Mouse (Mus musculus) MEL (cell line): ENCODE results near the gene Tssk6.

ENCODE experiments used
- CHD1 ChIP-seq: IDR thresholded peaks from 2 replicates; pipeline ENCODE4 v1.6.1; 2012; ENCODE audit warnings: low read depth, mild to moderate bottlenecking, inconsistent platforms, low read length, improper control_type of control experiment
- CTCF ChIP-seq, 3 experiments: IDR thresholded peaks in 2 of 3; conservative IDR thresholded peaks in 1 of 3; 2 replicates each; pipeline ENCODE4 v1.5.1; 2011 to 2012; ENCODE audit warnings: low read length in 3 of 3, low read depth in 2 of 3, mild to moderate bottlenecking in 2 of 3, improper control_type of control experiment in 1 of 3, inconsistent platforms in 1 of 3, mixed read lengths in 1 of 3, moderate library complexity in 1 of 3; ENCODE audit not compliant: control insufficient read depth in 1 of 3, insufficient read depth in 1 of 3, poor library complexity in 1 of 3, severe bottlenecking in 1 of 3
- E2F4 ChIP-seq: IDR thresholded peaks from 2 replicates; pipeline ENCODE4 v1.6.1; 2011; ENCODE audit warnings: low read depth, low read length, improper control_type of control experiment, borderline replicate concordance
- EP300 ChIP-seq, 2 experiments: IDR thresholded peaks; 2 replicates each; pipeline ENCODE4 v1.6.1; 2011; ENCODE audit warnings: improper control_type of control experiment in 2 of 2, low read length in 2 of 2, low read depth in 1 of 2, mild to moderate bottlenecking in 1 of 2
- GATA1 ChIP-seq: IDR thresholded peaks from 2 replicates; pipeline ENCODE4 v1.6.1; 2011; ENCODE audit warnings: low read depth, low read length, improper control_type of control experiment
- HCFC1 ChIP-seq: IDR thresholded peaks from 2 replicates; pipeline ENCODE4 v1.6.1; 2012; ENCODE audit warnings: low read depth, mild to moderate bottlenecking, inconsistent platforms, low read length, improper control_type of control experiment, moderate library complexity
- NRF1 ChIP-seq: IDR thresholded peaks from 2 replicates; pipeline ENCODE4 v1.6.1; 2014; ENCODE audit warnings: low read depth, mild to moderate bottlenecking, inconsistent platforms, low read length, improper control_type of control experiment, moderate library complexity; ENCODE audit not compliant: poor library complexity, insufficient read depth, severe bottlenecking
- POLR2A ChIP-seq, 2 experiments: IDR thresholded peaks; 2 replicates each; pipeline ENCODE4 v1.6.1; 2011 to 2012; ENCODE audit warnings: low read length in 2 of 2, mild to moderate bottlenecking in 2 of 2, control low read depth in 1 of 2, improper control_type of control experiment in 1 of 2, low read depth in 1 of 2, moderate library complexity in 1 of 2; ENCODE audit not compliant: control insufficient read depth in 1 of 2, insufficient read depth in 1 of 2, poor library complexity in 1 of 2
- POLR2AphosphoS5 ChIP-seq: IDR thresholded peaks from 2 replicates; pipeline ENCODE4 v1.6.1; 2012; ENCODE audit warnings: low read depth, borderline replicate concordance, mild to moderate bottlenecking, inconsistent platforms, low read length, moderate library complexity, mixed read lengths
- SMC3 ChIP-seq: IDR thresholded peaks from 2 replicates; pipeline ENCODE4 v1.6.1; 2011; ENCODE audit warnings: low read depth, low read length, improper control_type of control experiment
- USF1 ChIP-seq: IDR thresholded peaks from 2 replicates; pipeline ENCODE4 v1.6.1; 2014; ENCODE audit warnings: low read depth, mild to moderate bottlenecking, inconsistent platforms, low read length, improper control_type of control experiment, moderate library complexity

GRCm38 (mm10) chr8:69899876-69900275, 2.1 kb upstream of the Tssk6 start:
- TF ChIP-seq CHD1: no peak
- TF ChIP-seq CTCF (IDR thresholded peaks at IDR 0.05 in 2 of 3, conservative IDR thresholded peaks at IDR 0.05 in 1 of 3; ENCODE audit: control insufficient read depth in 1 of 3, insufficient read depth in 1 of 3, low read depth in 2 of 3, low read length in 3 of 3, poor library complexity in 1 of 3, severe bottlenecking in 1 of 3): no peak
- TF ChIP-seq SMC3: no peak
- TF ChIP-seq POLR2AphosphoS5: no peak
- TF ChIP-seq USF1: no peak
- no peak for TF ChIP-seq POLR2A (IDR thresholded peaks at IDR 0.05; ENCODE audit: control insufficient read depth in 1 of 2, insufficient read depth in 1 of 2, low read depth in 1 of 2, low read length in 2 of 2, poor library complexity in 1 of 2)
- no peak for TF ChIP-seq EP300 (IDR thresholded peaks at IDR 0.05; ENCODE audit: low read depth in 1 of 2, low read length in 2 of 2)
- TF ChIP-seq GATA1: no peak
- TF ChIP-seq NRF1: no peak
- no peak for TF ChIP-seq E2F4
- TF ChIP-seq HCFC1: no peak
